Mouse (Mus musculus): ENCODE data around the gene Cbln1. TPM values are rescaled to one million over a fixed set of nuclear protein-coding genes. Genes with fewer than 3 reads are reported as not detected.

Cbln1 gene
- polyA plus RNA-seq, 1 experiment from 2014 or later, result not detected

DNA sequence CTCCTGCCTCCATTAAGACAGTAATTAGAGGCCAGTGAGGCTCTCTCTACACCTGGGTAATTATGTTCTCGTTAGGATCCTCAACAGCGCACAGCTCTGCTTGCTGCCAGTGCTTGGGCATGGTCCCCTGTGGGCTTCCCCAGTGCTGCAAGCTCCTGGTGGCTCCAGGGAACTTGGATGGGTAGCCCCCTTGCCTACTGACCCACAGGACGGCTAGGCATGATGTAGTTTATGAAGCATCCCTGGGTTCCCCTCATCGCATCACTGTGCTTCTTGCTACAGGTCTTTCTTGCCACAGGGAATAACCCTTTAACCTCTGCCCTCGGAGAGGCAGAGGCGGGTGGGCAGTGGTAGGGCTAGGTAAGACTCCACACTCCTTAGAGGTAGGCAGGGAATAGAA, 6.1 kb downstream of the Cbln1 start:
- Histone ChIP-seq H3K9ac (ENCODE audit: low read depth, low read length) (no peak overlapping the region), H3K27me3 (ENCODE audit: control insufficient read depth, insufficient read depth, low read depth, low read length) (peaks cover 44% of the 10 kb centered on the region), H3K27ac (ENCODE audit: low read length) (no peak overlapping the region), H3K4me1 (ENCODE audit: control insufficient read depth, low read depth, low read length) (no peaks in the 10 kb centered on the region; the same call in 1 of the 2 replicates), H3K4me3 (ENCODE audit: low read depth, low read length) (no peak overlapping the region), H3K36me3 (ENCODE audit: control insufficient read depth, insufficient read depth) (no peaks in the 10 kb centered on the region), H3K4me2 (ENCODE audit: low read depth, low read length) (no peak overlapping the region), H3K9me3 (replicated peaks; ENCODE audit: control insufficient read depth, low read length) (no peaks in the 10 kb centered on the region)
- WGBS (ENCODE audit: insufficient replicate concordance), result 41% methylated on average over 6 of the region's 6 CpGs
- no peak for ATAC-seq (ENCODE audit: low read depth)

DNA sequence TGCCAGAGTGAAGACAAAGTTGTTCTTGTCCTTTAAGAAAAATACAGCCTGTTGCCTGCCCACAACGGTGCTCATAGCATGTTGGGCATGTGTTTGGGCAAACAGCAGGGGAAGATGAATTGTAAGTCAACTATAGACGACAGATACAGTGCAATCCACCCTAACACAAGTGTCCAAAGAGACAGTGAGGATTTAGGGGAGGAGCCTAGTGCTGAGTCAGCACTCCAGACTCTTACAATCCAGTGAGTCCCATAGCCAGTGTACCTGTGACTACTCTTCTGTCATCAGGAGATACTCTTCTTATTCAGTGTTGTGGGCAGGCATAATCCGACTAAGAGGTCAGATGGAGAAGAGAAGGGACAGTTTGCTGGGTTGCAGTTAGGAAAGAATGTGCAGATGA, 8.0 kb downstream of the Cbln1 start:
- H3K4me2 ChIP-seq (ENCODE audit: low read depth, low read length), result no peak overlapping the region
- no peak overlapping the region for H3K4me3 ChIP-seq (ENCODE audit: low read depth, low read length)
- H3K27me3 ChIP-seq (ENCODE audit: control insufficient read depth, insufficient read depth, low read depth, low read length), result peaks cover 25% of the 10 kb centered on the region
- H3K36me3 ChIP-seq (ENCODE audit: control insufficient read depth, insufficient read depth), result no peaks in the 10 kb centered on the region
- H3K9me3 ChIP-seq (replicated peaks; ENCODE audit: control insufficient read depth, low read length), result no peaks in the 10 kb centered on the region
- no peak overlapping the region for H3K27ac ChIP-seq (ENCODE audit: low read length)
- 59% methylated on average over 3 of the region's 3 CpGs for WGBS (ENCODE audit: insufficient replicate concordance)
- no peak for ATAC-seq (ENCODE audit: low read depth)
- H3K4me1 ChIP-seq (ENCODE audit: control insufficient read depth, low read depth, low read length), result no peaks in the 10 kb centered on the region
- no peak overlapping the region for H3K9ac ChIP-seq (ENCODE audit: low read depth, low read length)

DNA sequence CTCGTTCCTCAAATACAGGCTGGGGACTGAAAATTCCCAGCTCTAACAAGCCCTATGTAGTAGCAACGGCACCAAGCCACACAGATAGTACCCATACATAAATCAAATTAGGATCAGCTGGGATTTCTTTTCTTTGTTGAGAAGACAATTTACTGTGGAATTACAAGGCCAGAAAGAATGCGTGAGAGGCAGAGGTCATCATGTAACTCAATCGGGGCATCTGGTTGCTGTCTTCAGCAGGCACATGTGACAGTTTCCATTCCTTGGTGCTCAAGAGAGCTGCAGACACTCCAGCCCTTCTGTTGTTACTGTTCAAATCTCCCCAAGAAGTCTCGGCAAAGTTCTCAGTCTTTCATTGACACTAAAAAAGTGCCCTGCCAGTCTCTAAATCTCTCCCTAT, 10.6 kb downstream of the Cbln1 start:
- no peaks in the 10 kb centered on the region for H3K36me3 ChIP-seq (ENCODE audit: control insufficient read depth, insufficient read depth)
- H3K27ac ChIP-seq (ENCODE audit: low read length), result no peak overlapping the region
- H3K9me3 ChIP-seq (replicated peaks; ENCODE audit: control insufficient read depth, low read length), result no peaks in the 10 kb centered on the region
- ATAC-seq (ENCODE audit: low read depth), result no peak
- no peak overlapping the region for H3K9ac ChIP-seq (ENCODE audit: low read depth, low read length)
- H3K27me3 ChIP-seq (ENCODE audit: control insufficient read depth, insufficient read depth, low read depth, low read length), result no peaks in the 10 kb centered on the region; the same call in 1 of the 2 replicates
- no peaks in the 10 kb centered on the region for H3K4me1 ChIP-seq (ENCODE audit: control insufficient read depth, low read depth, low read length)
- H3K4me2 ChIP-seq (ENCODE audit: low read depth, low read length), result no peak overlapping the region
- no peak overlapping the region for H3K4me3 ChIP-seq (ENCODE audit: low read depth, low read length)
- WGBS (ENCODE audit: insufficient replicate concordance), result 49% methylated on average over 5 of the region's 5 CpGs

DNA sequence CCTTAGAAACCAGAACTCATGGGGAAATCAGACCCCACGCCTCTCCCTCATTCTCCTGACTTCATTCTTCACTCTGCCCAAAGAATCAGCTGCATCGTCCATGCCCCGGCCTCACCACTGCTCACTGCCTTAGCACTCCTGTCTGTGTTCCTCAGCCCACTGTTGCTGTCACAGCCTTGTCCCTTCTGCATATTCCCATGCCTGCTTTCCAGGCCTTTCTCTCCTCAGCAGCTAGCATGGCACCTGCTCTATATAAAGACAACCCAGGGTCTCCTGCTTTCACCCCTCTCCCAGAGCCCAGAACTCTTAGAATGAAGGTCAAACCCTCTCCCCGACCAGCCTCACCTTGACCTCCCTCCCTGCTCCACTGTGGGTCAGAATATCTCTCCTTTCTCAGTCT, 15.5 kb downstream of the Cbln1 start:
- H3K4me3 ChIP-seq (ENCODE audit: low read depth, low read length), result no peak overlapping the region
- no peak overlapping the region for H3K9ac ChIP-seq (ENCODE audit: low read depth, low read length)
- no peak overlapping the region for H3K27ac ChIP-seq (ENCODE audit: low read length)
- no peak for ATAC-seq (ENCODE audit: low read depth)
- H3K9me3 ChIP-seq (replicated peaks; ENCODE audit: control insufficient read depth, low read length), result no peaks in the 10 kb centered on the region
- H3K36me3 ChIP-seq (ENCODE audit: control insufficient read depth, insufficient read depth), result no peaks in the 10 kb centered on the region
- no peak overlapping the region for H3K4me2 ChIP-seq (ENCODE audit: low read depth, low read length)
- no peaks in the 10 kb centered on the region for H3K4me1 ChIP-seq (ENCODE audit: control insufficient read depth, low read depth, low read length)
- H3K27me3 ChIP-seq (ENCODE audit: control insufficient read depth, insufficient read depth, low read depth, low read length), result no peaks in the 10 kb centered on the region
- WGBS (ENCODE audit: insufficient replicate concordance), result 63% methylated on average over 4 of the region's 4 CpGs

DNA sequence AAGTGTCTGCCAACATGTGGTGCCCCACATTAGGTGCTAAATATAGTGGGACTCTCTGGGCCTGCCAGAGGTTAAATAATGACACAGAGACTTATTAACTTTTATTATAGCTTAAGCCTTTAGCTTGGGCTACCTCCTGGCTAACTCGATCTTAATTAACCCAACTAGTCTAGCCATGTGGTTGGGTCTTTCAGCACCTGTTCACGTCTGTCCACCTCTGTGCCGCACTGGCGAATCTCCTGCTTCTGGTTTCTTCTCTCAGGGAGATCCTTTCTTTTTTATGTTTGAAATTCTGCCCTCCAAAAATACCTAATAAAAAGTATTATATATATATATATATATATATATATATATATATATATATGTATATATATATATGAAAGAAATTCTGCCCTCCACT, 19.6 kb downstream of the Cbln1 start:
- Histone ChIP-seq H3K4me2 (ENCODE audit: low read depth, low read length) (no peak overlapping the region), H3K27ac (ENCODE audit: low read length) (no peak overlapping the region), H3K36me3 (ENCODE audit: control insufficient read depth, insufficient read depth) (no peaks in the 10 kb centered on the region), H3K4me1 (ENCODE audit: control insufficient read depth, low read depth, low read length) (no peaks in the 10 kb centered on the region), H3K27me3 (ENCODE audit: control insufficient read depth, insufficient read depth, low read depth, low read length) (no peaks in the 10 kb centered on the region), H3K9ac (ENCODE audit: low read depth, low read length) (no peak overlapping the region), H3K4me3 (ENCODE audit: low read depth, low read length) (no peak overlapping the region), H3K9me3 (replicated peaks; ENCODE audit: control insufficient read depth, low read length) (no peaks in the 10 kb centered on the region)
- no peak for ATAC-seq (ENCODE audit: low read depth)
- 66% methylated on average over 4 of the region's 4 CpGs for WGBS (ENCODE audit: insufficient replicate concordance)

DNA sequence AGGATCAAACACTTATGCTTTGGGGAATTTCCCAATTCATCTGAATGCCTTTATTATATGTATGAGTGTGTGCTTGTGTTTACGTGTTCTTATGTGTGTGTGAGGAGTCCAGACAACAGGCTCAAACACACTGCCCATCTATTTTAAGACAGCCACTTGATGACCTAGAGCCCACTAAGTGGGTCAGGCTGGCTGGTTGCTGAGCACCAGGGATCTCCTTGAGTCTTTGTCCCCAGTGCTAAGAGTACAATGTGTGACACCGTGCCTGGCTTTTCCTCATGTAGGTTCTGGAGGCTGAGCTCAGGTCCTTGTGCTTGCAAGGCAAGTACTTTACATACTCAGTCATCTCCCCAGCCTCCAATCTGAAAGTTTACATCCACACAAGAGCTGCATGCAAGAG, 20.7 kb downstream of the Cbln1 start:
- no peak for ATAC-seq (ENCODE audit: low read depth)
- WGBS (ENCODE audit: insufficient replicate concordance), result 72% methylated on average over 2 of the region's 2 CpGs

DNA sequence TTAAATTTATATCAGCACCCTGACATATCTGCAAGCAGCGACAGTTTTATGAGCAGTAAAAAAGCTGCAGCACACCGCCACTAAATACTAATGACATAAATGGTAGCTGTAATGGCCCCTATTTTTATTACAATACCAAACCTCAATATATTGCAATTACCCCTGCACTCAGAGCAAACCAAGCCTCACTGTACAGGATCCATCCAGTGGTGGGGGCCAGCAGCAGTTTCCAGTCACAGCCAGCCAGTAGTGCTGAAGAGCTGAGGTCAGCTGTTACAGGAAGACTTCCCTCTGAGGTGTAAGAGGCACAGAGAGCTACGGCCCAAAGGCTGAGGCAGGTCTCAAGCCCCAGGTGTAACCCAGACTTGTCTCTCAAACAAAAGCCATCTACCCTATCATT, 37.8 kb downstream of the Cbln1 start:
- no peaks in the 10 kb centered on the region for H3K36me3 ChIP-seq (ENCODE audit: control insufficient read depth, insufficient read depth)
- no peak overlapping the region for H3K9ac ChIP-seq (ENCODE audit: low read depth, low read length)
- no peak overlapping the region for H3K27ac ChIP-seq (ENCODE audit: low read length)
- no peaks in the 10 kb centered on the region for H3K27me3 ChIP-seq (ENCODE audit: control insufficient read depth, insufficient read depth, low read depth, low read length)
- 61% methylated on average over 3 of the region's 3 CpGs for whole genome bisulfite sequencing (ENCODE audit: insufficient replicate concordance)
- ATAC-seq (ENCODE audit: low read depth), result no peak
- no peaks in the 10 kb centered on the region for H3K9me3 ChIP-seq (replicated peaks; ENCODE audit: control insufficient read depth, low read length)
- no peaks in the 10 kb centered on the region for H3K4me1 ChIP-seq (ENCODE audit: control insufficient read depth, low read depth, low read length)
- no peak overlapping the region for H3K4me3 ChIP-seq (ENCODE audit: low read depth, low read length)
- no peak overlapping the region for H3K4me2 ChIP-seq (ENCODE audit: low read depth, low read length)

More for the DNA sequence above, 20.7 kb downstream of the Cbln1 start:
- no peaks in the 10 kb centered on the region for H3K9me3 ChIP-seq (replicated peaks; ENCODE audit: control insufficient read depth, low read length)
- no peaks in the 10 kb centered on the region for H3K36me3 ChIP-seq (ENCODE audit: control insufficient read depth, insufficient read depth)
- H3K27ac ChIP-seq (ENCODE audit: low read length), result no peak overlapping the region
- H3K27me3 ChIP-seq (ENCODE audit: control insufficient read depth, insufficient read depth, low read depth, low read length), result no peaks in the 10 kb centered on the region
- no peak overlapping the region for H3K4me2 ChIP-seq (ENCODE audit: low read depth, low read length)
- no peaks in the 10 kb centered on the region for H3K4me1 ChIP-seq (ENCODE audit: control insufficient read depth, low read depth, low read length)
- H3K9ac ChIP-seq (ENCODE audit: low read depth, low read length), result no peak overlapping the region
- H3K4me3 ChIP-seq (ENCODE audit: low read depth, low read length), result no peak overlapping the region

DNA sequence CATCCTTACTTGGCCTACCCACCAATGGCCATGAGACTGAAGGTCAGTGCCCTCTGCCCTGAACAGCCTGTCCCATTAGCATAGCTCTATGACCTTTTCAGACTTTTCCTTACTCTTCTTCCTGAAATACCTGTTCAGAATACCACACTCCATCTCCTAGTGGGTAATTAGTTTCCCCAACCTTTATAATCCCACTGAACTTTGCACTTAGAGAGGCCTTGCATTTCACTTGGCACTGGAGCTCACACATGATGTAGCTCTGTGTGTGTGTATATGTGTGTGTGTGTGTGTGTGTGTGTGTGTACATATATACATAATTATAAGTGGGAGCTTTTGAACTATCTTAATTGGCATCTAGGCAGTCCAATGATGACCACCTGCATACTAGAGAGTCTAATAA, 45.2 kb downstream of the Cbln1 start:
- Histone ChIP-seq H3K4me1 (ENCODE audit: control insufficient read depth, low read depth, low read length) (no peaks in the 10 kb centered on the region), H3K4me2 (ENCODE audit: low read depth, low read length) (no peak overlapping the region), H3K9me3 (replicated peaks; ENCODE audit: control insufficient read depth, low read length) (no peaks in the 10 kb centered on the region), H3K4me3 (ENCODE audit: low read depth, low read length) (no peak overlapping the region), H3K27me3 (ENCODE audit: control insufficient read depth, insufficient read depth, low read depth, low read length) (no peaks in the 10 kb centered on the region), H3K9ac (ENCODE audit: low read depth, low read length) (no peak overlapping the region), H3K36me3 (ENCODE audit: control insufficient read depth, insufficient read depth) (no peaks in the 10 kb centered on the region), H3K27ac (ENCODE audit: low read length) (no peak overlapping the region)
- ATAC-seq (ENCODE audit: low read depth), result no peak

DNA sequence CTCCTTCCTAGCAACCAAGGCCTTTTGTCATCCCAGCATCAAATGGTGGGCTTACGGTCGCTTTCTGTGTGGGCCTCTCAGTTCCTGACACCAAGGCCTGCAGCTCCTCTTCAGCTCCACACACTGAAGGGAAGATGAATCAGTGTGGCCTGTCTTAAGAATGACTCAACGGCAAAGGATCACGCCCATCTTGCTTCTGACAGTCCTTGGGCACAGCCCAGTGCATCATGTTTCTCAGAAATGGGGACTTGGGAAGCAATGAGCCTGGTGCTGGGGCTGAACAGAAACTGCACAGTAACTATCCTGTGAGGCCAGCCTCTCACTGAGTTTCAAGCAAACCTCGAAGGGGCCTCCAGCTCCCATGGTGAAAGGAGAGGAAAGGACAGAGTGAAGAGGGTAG, 47.7 kb downstream of the Cbln1 start:
- Histone ChIP-seq H3K9me3 (replicated peaks; ENCODE audit: control insufficient read depth, low read length) (no peaks in the 10 kb centered on the region), H3K4me3 (ENCODE audit: low read depth, low read length) (no peak overlapping the region), H3K27ac (ENCODE audit: low read length) (no peak overlapping the region), H3K4me1 (ENCODE audit: control insufficient read depth, low read depth, low read length) (no peaks in the 10 kb centered on the region), H3K4me2 (ENCODE audit: low read depth, low read length) (no peak overlapping the region), H3K9ac (ENCODE audit: low read depth, low read length) (no peak overlapping the region), H3K36me3 (ENCODE audit: control insufficient read depth, insufficient read depth) (no peaks in the 10 kb centered on the region), H3K27me3 (ENCODE audit: control insufficient read depth, insufficient read depth, low read depth, low read length) (no peaks in the 10 kb centered on the region)
- ATAC-seq (ENCODE audit: low read depth), result no peak
- WGBS (ENCODE audit: insufficient replicate concordance), result 49% methylated on average over 5 of the region's 5 CpGs

DNA sequence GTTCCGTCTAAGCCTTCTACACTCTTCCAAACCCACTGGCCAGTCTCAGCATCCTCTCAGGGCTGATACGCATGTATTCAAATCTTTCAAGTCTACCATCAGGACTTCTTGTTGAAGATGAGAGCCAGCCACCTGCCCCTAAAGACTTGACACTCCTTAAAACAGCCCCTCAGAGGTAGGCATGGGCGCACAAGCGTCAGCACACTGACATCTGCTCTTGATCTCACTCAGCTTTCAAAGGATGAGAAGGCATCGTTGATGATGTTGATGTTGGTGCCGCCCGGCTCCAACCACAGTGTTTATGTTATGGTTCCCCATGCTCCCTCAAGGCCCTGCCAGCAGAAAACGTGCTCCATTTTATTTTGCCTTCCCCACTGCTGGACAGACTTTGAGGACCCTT, 50.7 kb downstream of the Cbln1 start:
- no peaks in the 10 kb centered on the region for H3K4me1 ChIP-seq (ENCODE audit: control insufficient read depth, low read depth, low read length)
- H3K9ac ChIP-seq (ENCODE audit: low read depth, low read length), result no peak overlapping the region
- no peaks in the 10 kb centered on the region for H3K36me3 ChIP-seq (ENCODE audit: control insufficient read depth, insufficient read depth)
- no peaks in the 10 kb centered on the region for H3K27me3 ChIP-seq (ENCODE audit: control insufficient read depth, insufficient read depth, low read depth, low read length)
- H3K27ac ChIP-seq (ENCODE audit: low read length), result no peak overlapping the region
- no peaks in the 10 kb centered on the region for H3K9me3 ChIP-seq (replicated peaks; ENCODE audit: control insufficient read depth, low read length)
- no peak for ATAC-seq (ENCODE audit: low read depth)
- H3K4me3 ChIP-seq (ENCODE audit: low read depth, low read length), result no peak overlapping the region
- H3K4me2 ChIP-seq (ENCODE audit: low read depth, low read length), result no peak overlapping the region
- WGBS (ENCODE audit: insufficient replicate concordance), result 65% methylated on average over 8 of the region's 8 CpGs
